Mouse (Mus musculus) bone marrow, adult 2 months (tissue): ENCODE data around the gene 4921517D22Rik.

ENCODE experiments used
- CTCF ChIP-seq: fragments of 200-500 bp; IDR thresholded peaks from 2 replicates; pipeline ENCODE4 v1.5.1; 2011; ENCODE audit warnings: low read length, control low read depth; ENCODE audit not compliant: control insufficient read depth, insufficient read depth
- POLR2A ChIP-seq: fragments of 200-500 bp; IDR thresholded peaks from 2 replicates; pipeline ENCODE4 v1.6.1; 2011; ENCODE audit warnings: low read depth, mild to moderate bottlenecking, control low read depth, low read length, borderline replicate concordance; ENCODE audit not compliant: control insufficient read depth

- no peak for TF ChIP-seq CTCF
- TF ChIP-seq POLR2A, result no peak
These were observed 26.1 kb downstream of the 4921517D22Rik start for GRCm38 (mm10) chr13:59667763-59668162.
